Mouse (Mus musculus): ENCODE results near the gene Atf6. TPM values are rescaled to one million over a fixed set of nuclear protein-coding genes. Genes with fewer than 3 reads are reported as not detected.

Atf6 gene
- total and polyA plus RNA-seq, 3 experiments, result 33.8 to 47.0 (median 35.3) TPM

DNA sequence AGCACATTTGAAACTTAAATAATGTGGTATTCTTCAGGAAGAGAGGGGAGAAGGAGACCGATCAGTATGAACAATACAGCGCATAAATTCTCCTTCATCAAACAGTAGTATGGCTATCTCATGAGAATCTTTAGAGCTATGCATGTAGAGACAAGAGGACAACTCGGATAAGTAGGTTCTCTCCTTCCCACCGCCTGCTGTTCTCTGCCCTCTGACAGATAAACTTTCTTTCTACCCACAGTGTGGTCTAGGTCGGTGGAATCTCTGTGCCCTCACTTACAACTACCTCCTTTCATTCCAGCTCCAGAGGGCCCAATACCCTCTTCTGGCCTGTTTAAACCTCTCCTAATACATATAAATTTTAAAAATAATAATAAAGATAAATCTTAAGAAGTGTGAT lies 121.0 kb downstream of the Atf6 start:
- in situ Hi-C loops (cut with MboI; ENCODE audit: low pct_ligation_motif_present, low pct_unique_long_range_greater_than_20kb, low sequenced_read_pairs) (no loop called here), dilution Hi-C loops (cut with MboI; ENCODE audit: extremely low pct_ligation_motif_present, extremely low pct_unique_long_range_greater_than_20kb, low sequenced_read_pairs) (no loop called here)
- peaks cover 6 to 35% of the 10 kb centered on the region in 2 experiments; a peak in 3 of 4 replicates for H3K4me1 ChIP-seq (ENCODE audit: control insufficient read depth in 1 of 2, insufficient read depth in 2 of 2)
- no peak overlapping the region for H3K4me2 ChIP-seq (ENCODE audit: insufficient read depth, low read depth, poor library complexity, severe bottlenecking)
- H3K9ac ChIP-seq (ENCODE audit: insufficient read depth, low read depth), result no peak overlapping the region
- H3K4me3 ChIP-seq (replicated peaks in 1 of 3; ENCODE audit: low read depth in 2 of 3, low read length in 2 of 3, poor library complexity in 1 of 3), result no peak overlapping the region
- no peak for TF ChIP-seq SMC3 (IDR thresholded peaks at IDR 0.05; ENCODE audit: low read depth, low read length)
- no peak for TF ChIP-seq UBTF (IDR thresholded peaks at IDR 0.05; ENCODE audit: low read depth, low read length)
- no peak for TF ChIP-seq ELF1 (IDR thresholded peaks at IDR 0.05; ENCODE audit: low read depth, low read length)
- TF ChIP-seq MYC (IDR thresholded peaks at IDR 0.05; ENCODE audit: low read depth, low read length), result no peak
- TF ChIP-seq CHD2 (IDR thresholded peaks at IDR 0.05; ENCODE audit: low read length), result no peak
- TF ChIP-seq BHLHE40 (IDR thresholded peaks at IDR 0.05; ENCODE audit: low read depth, low read length), result no peak
- no peak for TF ChIP-seq CHD1 (IDR thresholded peaks at IDR 0.05; ENCODE audit: low read depth, low read length)
- TF ChIP-seq MEF2A (IDR thresholded peaks at IDR 0.05; ENCODE audit: borderline replicate concordance, low read depth, low read length), result no peak
- TF ChIP-seq ZNF384 (IDR thresholded peaks at IDR 0.05; ENCODE audit: low read depth, low read length), result no peak
- TF ChIP-seq RCOR1 (conservative IDR thresholded peaks at IDR 0.05; ENCODE audit: low read depth, low read length), result no peak
- no peak for TF ChIP-seq CTCF (conservative IDR thresholded peaks at IDR 0.05 in 1 of 2, IDR thresholded peaks at IDR 0.05 in 1 of 2; ENCODE audit: low read depth in 2 of 2, low read length in 2 of 2)
- TF ChIP-seq NRF1 (IDR thresholded peaks at IDR 0.05; ENCODE audit: low read depth, low read length), result no peak
- TF ChIP-seq USF2 (conservative IDR thresholded peaks at IDR 0.05; ENCODE audit: low read depth, low read length), result no peak
- TF ChIP-seq TBP (conservative IDR thresholded peaks at IDR 0.05; ENCODE audit: low read depth, low read length), result no peak
- H3K79me2 ChIP-seq (replicated peaks; ENCODE audit: control insufficient read depth, extremely low read depth, insufficient read depth, poor library complexity, severe bottlenecking), result peaks cover 2% of the 10 kb centered on the region; the same call in 1 of the 2 replicates
- H3K36me3 ChIP-seq (replicated peaks in 1 of 2; ENCODE audit: control insufficient read depth in 1 of 2, insufficient read depth in 1 of 2, low read length in 1 of 2), result peaks cover 20 to 66% of the 10 kb centered on the region in 2 experiments
- peak overlapping the region; percentile 43; the same call in 1 of the 2 replicates for H3K27ac ChIP-seq (ENCODE audit: insufficient read depth, low read depth)
- H3K27me3 ChIP-seq (replicated peaks), result no peaks in the 10 kb centered on the region
- no peaks in the 10 kb centered on the region for H3K9me3 ChIP-seq (replicated peaks; ENCODE audit: low read length)
- no peak for DNase-seq (ENCODE audit: extremely low read depth)

GRCm38 (mm10) chr1:170741497-170742246 lies 125.9 kb downstream of the Atf6 start:
- Histone ChIP-seq H3K4me3 (replicated peaks in 1 of 3; ENCODE audit: low read depth in 2 of 3, low read length in 2 of 3, poor library complexity in 1 of 3) (no peak overlapping the region), H3K79me2 (replicated peaks; ENCODE audit: control insufficient read depth, extremely low read depth, insufficient read depth, poor library complexity, severe bottlenecking) (no peaks in the 10 kb centered on the region), H3K4me1 (ENCODE audit: control insufficient read depth in 1 of 2, insufficient read depth in 2 of 2) (peaks cover 6 to 34% of the 10 kb centered on the region in 2 experiments; a peak in 3 of 4 replicates), H3K9ac (ENCODE audit: insufficient read depth, low read depth) (no peak overlapping the region), H3K4me2 (ENCODE audit: insufficient read depth, low read depth, poor library complexity, severe bottlenecking) (no peak overlapping the region), H3K27me3 (replicated peaks) (no peaks in the 10 kb centered on the region), H3K36me3 (replicated peaks in 1 of 2; ENCODE audit: control insufficient read depth in 1 of 2, insufficient read depth in 1 of 2, low read length in 1 of 2) (peaks cover 39 to 79% of the 10 kb centered on the region in 2 experiments), H3K27ac (ENCODE audit: insufficient read depth, low read depth) (no peak overlapping the region), H3K9me3 (replicated peaks; ENCODE audit: low read length) (no peaks in the 10 kb centered on the region)
- dilution Hi-C loops (cut with MboI; ENCODE audit: extremely low pct_ligation_motif_present, extremely low pct_unique_long_range_greater_than_20kb, low sequenced_read_pairs) (no loop called here), in situ Hi-C loops (cut with MboI; ENCODE audit: low pct_ligation_motif_present, low pct_unique_long_range_greater_than_20kb, low sequenced_read_pairs) (no loop called here)
- no peak for DNase-seq (ENCODE audit: extremely low read depth)
- TF ChIP-seq CTCF (conservative IDR thresholded peaks at IDR 0.05 in 1 of 2, IDR thresholded peaks at IDR 0.05 in 1 of 2; ENCODE audit: low read depth in 2 of 2, low read length in 2 of 2) (no peak), TBP (conservative IDR thresholded peaks at IDR 0.05; ENCODE audit: low read depth, low read length) (no peak)
